In genomic region chr7:126536466-126536865, GRCm38 (mm10) we compare ENCODE assay signal across 8 mouse cellular contexts. TPM values are rescaled to one million over a fixed set of nuclear protein-coding genes. Genes with fewer than 3 reads are reported as not detected.
DNase-seq lines count a peak whose midpoint lies in the region; ATAC-seq lines count a peak whose summit lies in the region.

No protein-coding gene starts in this region.

- WGBS in heart, embryonic 12.5 days = 59% methylated on average over 9 of the region's 9 CpGs
- WGBS in hindbrain, embryonic 13.5 days = 58% methylated on average over 9 of the region's 9 CpGs
- WGBS in midbrain, embryonic 11.5 days = 47% methylated on average over 9 of the region's 9 CpGs

- no peak for DNase-seq in heart, postnatal 10 days
- DNase-seq in Muller cell, postnatal 12 days (ENCODE audit: inconsistent ontology term) = peak; percentile 16
- peak; percentile 90 for DNase-seq in midbrain, embryonic 11.5 days (ENCODE audit: low spot score, missing footprints)
- no peak for DNase-seq in adrenal gland, postnatal 10 days
- DNase-seq in left cerebral cortex, postnatal 36 days (ENCODE audit: low spot score in 2 of 2) = no peak

- no peak overlapping the region; the same call in 1 of the 2 replicates for H3K9ac ChIP-seq in heart, embryonic 12.5 days
- peak overlapping the region; percentile 79; the same call in 1 of the 2 replicates for H3K9ac ChIP-seq in hindbrain, embryonic 13.5 days
- H3K9ac ChIP-seq in midbrain, embryonic 11.5 days (ENCODE audit: low read length) = peak overlapping the region; percentile 72; the same call in 1 of the 2 replicates

- no peaks in the 10 kb centered on the region for H3K36me3 ChIP-seq in heart, embryonic 12.5 days
- H3K36me3 ChIP-seq in hindbrain, embryonic 13.5 days = no peaks in the 10 kb centered on the region
- no peaks in the 10 kb centered on the region for H3K36me3 ChIP-seq in midbrain, embryonic 11.5 days (ENCODE audit: control insufficient read depth, insufficient read depth, low read length)

- intact Hi-C loops in heart, postnatal 10 days (cut with DNase I) = no loop called here
- intact Hi-C loops in left cerebral cortex, postnatal 36 days (cut with DNase I) = no loop called here

- H3K4me3 ChIP-seq in heart, embryonic 12.5 days = peak overlapping the region; percentile 57
- peak overlapping the region; percentile 47 for H3K4me3 ChIP-seq in hindbrain, embryonic 13.5 days
- H3K4me3 ChIP-seq in midbrain, embryonic 11.5 days (ENCODE audit: low read depth, low read length) = peak overlapping the region; percentile 43

- H3K9me3 ChIP-seq in heart, embryonic 12.5 days (replicated peaks) = no peaks in the 10 kb centered on the region
- H3K9me3 ChIP-seq in hindbrain, embryonic 13.5 days = no peaks in the 10 kb centered on the region; the same call in 1 of the 2 replicates
- no peaks in the 10 kb centered on the region for H3K9me3 ChIP-seq in midbrain, embryonic 11.5 days (ENCODE audit: control insufficient read depth, low read length)

- no peak overlapping the region for H3K27ac ChIP-seq in heart, embryonic 12.5 days (ENCODE audit: poor library complexity, severe bottlenecking)
- no peak overlapping the region for H3K27ac ChIP-seq in hindbrain, embryonic 13.5 days
- no peak overlapping the region for H3K27ac ChIP-seq in midbrain, embryonic 11.5 days (ENCODE audit: low read depth, low read length)

- H3K27me3 ChIP-seq in heart, embryonic 12.5 days (replicated peaks) = peaks cover 11% of the 10 kb centered on the region
- H3K27me3 ChIP-seq in hindbrain, embryonic 13.5 days = peaks cover 20% of the 10 kb centered on the region
- peaks cover 17% of the 10 kb centered on the region for H3K27me3 ChIP-seq in midbrain, embryonic 11.5 days (ENCODE audit: control insufficient read depth, insufficient read depth, low read length)

- ATAC-seq in heart, embryonic 12.5 days (ENCODE audit: insufficient number of reproducible peaks, low FRiP score) = no peak
- no peak for ATAC-seq in hindbrain, embryonic 13.5 days (ENCODE audit: low FRiP score)
- no peak for ATAC-seq in midbrain, embryonic 11.5 days (ENCODE audit: low FRiP score)
- no peak for ATAC-seq in CD4-positive, CD25-positive, alpha-beta regulatory T cell, adult 4 months

- 0 out of 2 replicates have a peak, but pooled peaks cover 5% of the 10 kb centered on the region for H3K4me1 ChIP-seq in heart, embryonic 12.5 days (replicated peaks)
- peaks cover 8% of the 10 kb centered on the region for H3K4me1 ChIP-seq in hindbrain, embryonic 13.5 days (replicated peaks)
- H3K4me1 ChIP-seq in midbrain, embryonic 11.5 days (ENCODE audit: control insufficient read depth, insufficient read depth, low read length) = peaks cover 3% of the 10 kb centered on the region; the same call in 1 of the 2 replicates

- peak overlapping the region; percentile 91 for H3K4me2 ChIP-seq in heart, embryonic 12.5 days
- H3K4me2 ChIP-seq in hindbrain, embryonic 13.5 days = peak overlapping the region; percentile 83
- peak overlapping the region; percentile 83 for H3K4me2 ChIP-seq in midbrain, embryonic 11.5 days

RNA-seq across cellular contexts. Expression of gene Eif3c, which starts 29.7 kb away (rescaled TPM):
- 148 and 151 TPM in 2 replicates for polyA plus RNA-seq in heart, embryonic 12.5 days (2016; fragmentation: Nextera tagmentation; extraction: Ambion mirVana)
- 100 to 1,000 TPM; 149 to 159 TPM for total RNA-seq in heart, postnatal 10 days (2021)
- 205 and 210 TPM in 2 replicates for polyA plus RNA-seq in hindbrain, embryonic 13.5 days (2015; fragmentation: Nextera tagmentation; extraction: Ambion mirVana)
- polyA plus RNA-seq in midbrain, embryonic 11.5 days (2014; fragmentation: Nextera tagmentation; extraction: Ambion mirVana) = 189 and 198 TPM in 2 replicates
- 100 to 1,000 TPM; 214 to 223 TPM for total RNA-seq in adrenal gland, postnatal 10 days (2021)
- 100 to 1,000 TPM; 169 to 193 TPM for total RNA-seq in left cerebral cortex, postnatal 36 days (2021)
- polyA plus RNA-seq in CD4-positive, CD25-positive, alpha-beta regulatory T cell, adult 4 months (2017; shearing (Covaris generic)) = 100 to 1,000 TPM; 228 to 250 TPM

RNA-seq across cellular contexts. Expression of gene Atxn2l, which starts 33.2 kb away (rescaled TPM):
- polyA plus RNA-seq in heart, embryonic 12.5 days (2016; fragmentation: Nextera tagmentation; extraction: Ambion mirVana) = 49.7 and 52.5 TPM in 2 replicates
- 10 to 100 TPM; 54.2 to 54.5 TPM for total RNA-seq in heart, postnatal 10 days (2021)
- 61.6 and 65.4 TPM in 2 replicates for polyA plus RNA-seq in hindbrain, embryonic 13.5 days (2015; fragmentation: Nextera tagmentation; extraction: Ambion mirVana)
- 52.7 and 58.6 TPM in 2 replicates for polyA plus RNA-seq in midbrain, embryonic 11.5 days (2014; fragmentation: Nextera tagmentation; extraction: Ambion mirVana)
- 10 to 100 TPM; 65.0 to 84.5 TPM for total RNA-seq in adrenal gland, postnatal 10 days (2021)
- 100 to 1,000 TPM; 102 to 144 TPM for total RNA-seq in left cerebral cortex, postnatal 36 days (2021)
- 10 to 100 TPM; 15.6 to 17.4 TPM for polyA plus RNA-seq in CD4-positive, CD25-positive, alpha-beta regulatory T cell, adult 4 months (2017; shearing (Covaris generic))

RNA-seq across cellular contexts. Expression of gene Apobr, which starts 48.3 kb away (rescaled TPM):
- 0.27 and 0.40 TPM in 2 replicates for polyA plus RNA-seq in heart, embryonic 12.5 days (2016; fragmentation: Nextera tagmentation; extraction: Ambion mirVana)
- total RNA-seq in heart, postnatal 10 days (2021) = under 1 TPM; 0.69 to 0.81 TPM
- 0.66 and 0.68 TPM in 2 replicates for polyA plus RNA-seq in hindbrain, embryonic 13.5 days (2015; fragmentation: Nextera tagmentation; extraction: Ambion mirVana)
- 0.46 and 0.57 TPM in 2 replicates for polyA plus RNA-seq in midbrain, embryonic 11.5 days (2014; fragmentation: Nextera tagmentation; extraction: Ambion mirVana)
- 1 to 10 TPM; 2.1 to 2.2 TPM for total RNA-seq in adrenal gland, postnatal 10 days (2021)
- under 1 TPM; 0.39 to 0.63 TPM for total RNA-seq in left cerebral cortex, postnatal 36 days (2021)
- polyA plus RNA-seq in CD4-positive, CD25-positive, alpha-beta regulatory T cell, adult 4 months (2017; shearing (Covaris generic)) = 1 to 10 TPM in 1 of 2 experiments, under 1 TPM in 1; 0.36 to 1.5 TPM

RNA-seq across cellular contexts. Expression of gene Cln3, which starts 49.2 kb away (rescaled TPM):
- 20.0 and 24.5 TPM in 2 replicates for polyA plus RNA-seq in heart, embryonic 12.5 days (2016; fragmentation: Nextera tagmentation; extraction: Ambion mirVana)
- 10 to 100 TPM; 14.7 to 16.6 TPM for total RNA-seq in heart, postnatal 10 days (2021)
- 31.1 and 35.2 TPM in 2 replicates for polyA plus RNA-seq in hindbrain, embryonic 13.5 days (2015; fragmentation: Nextera tagmentation; extraction: Ambion mirVana)
- polyA plus RNA-seq in midbrain, embryonic 11.5 days (2014; fragmentation: Nextera tagmentation; extraction: Ambion mirVana) = 22.4 and 23.4 TPM in 2 replicates
- total RNA-seq in adrenal gland, postnatal 10 days (2021) = 10 to 100 TPM; 26.1 to 36.1 TPM
- total RNA-seq in left cerebral cortex, postnatal 36 days (2021) = 10 to 100 TPM; 27.4 to 35.8 TPM
- 100 to 1,000 TPM in 1 of 2 experiments, 10 to 100 TPM in 1; 79.9 to 150 TPM for polyA plus RNA-seq in CD4-positive, CD25-positive, alpha-beta regulatory T cell, adult 4 months (2017; shearing (Covaris generic))

RNA-seq across cellular contexts. Expression of gene Tufm, which starts 49.3 kb away (rescaled TPM):
- 167 and 168 TPM in 2 replicates for polyA plus RNA-seq in heart, embryonic 12.5 days (2016; fragmentation: Nextera tagmentation; extraction: Ambion mirVana)
- total RNA-seq in heart, postnatal 10 days (2021) = 100 to 1,000 TPM; 245 to 251 TPM
- 118 and 120 TPM in 2 replicates for polyA plus RNA-seq in hindbrain, embryonic 13.5 days (2015; fragmentation: Nextera tagmentation; extraction: Ambion mirVana)
- 133 and 146 TPM in 2 replicates for polyA plus RNA-seq in midbrain, embryonic 11.5 days (2014; fragmentation: Nextera tagmentation; extraction: Ambion mirVana)
- total RNA-seq in adrenal gland, postnatal 10 days (2021) = 100 to 1,000 TPM; 215 to 222 TPM
- 10 to 100 TPM; 77.2 to 81.6 TPM for total RNA-seq in left cerebral cortex, postnatal 36 days (2021)
- 10 to 100 TPM; 79.8 to 89.2 TPM for polyA plus RNA-seq in CD4-positive, CD25-positive, alpha-beta regulatory T cell, adult 4 months (2017; shearing (Covaris generic))

Comparison
In these comparisons a context has a peak if more than half of its experiments do, and no peak if none do; other contexts are left out.
1. DNase-seq: peak in Muller cell, postnatal 12 days (single experiment) and midbrain, embryonic 11.5 days (single experiment); none in heart, postnatal 10 days (0 of 2), adrenal gland, postnatal 10 days (single experiment) and left cerebral cortex, postnatal 36 days (0 of 2).
2. Peak in every context shown above with its lines, with median percentiles within 50 percentile points of each other: H3K4me2 ChIP-seq and H3K4me3 ChIP-seq.